Mouse (Mus musculus) mouse embryonic stem cell (cell line): ENCODE measurements at regions not wholly inside any gene's neighbourhood (a gene's known extent, or its start where the extent isn't known, plus 50 kb on each side); places are given as distances from the start of the nearest gene placed in this dataset.

Experiments
- in situ Hi-C, 2 experiments: fragments of 300-500 bp; cut with MboI; formaldehyde crosslinking; loops; 1 replicate in 1 of 2; 3 replicates in 1 of 2; pipeline ENCODE4 v1.14.3; 2019 to 2020; ENCODE audit warnings: low sequenced_read_pairs in 2 of 2, low pct_unique_long_range_greater_than_20kb in 1 of 2, mixed read lengths in 1 of 2; ENCODE audit not compliant: unreplicated experiment in 1 of 2

DNA sequence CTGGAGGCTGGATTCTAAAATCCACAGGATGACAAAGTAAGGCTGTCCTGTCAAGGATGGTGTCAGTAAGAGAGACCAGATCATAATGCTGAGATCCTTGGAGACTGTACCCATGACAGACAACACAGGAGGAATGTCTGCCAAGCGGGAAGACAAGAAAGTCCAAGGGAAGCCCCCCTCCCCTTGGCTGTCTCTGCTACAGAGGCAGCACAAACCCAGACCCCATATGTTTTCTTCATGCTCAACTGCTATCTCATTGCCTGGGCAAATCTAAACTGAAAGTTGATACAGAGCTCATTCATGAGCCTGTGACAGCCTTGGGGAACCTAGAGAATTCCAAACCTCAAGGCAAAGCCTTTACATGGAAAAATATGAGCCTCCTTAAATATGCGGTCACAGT is 177.7 kb upstream of the Id4 start:
- in situ Hi-C loops = no loop called here

DNA sequence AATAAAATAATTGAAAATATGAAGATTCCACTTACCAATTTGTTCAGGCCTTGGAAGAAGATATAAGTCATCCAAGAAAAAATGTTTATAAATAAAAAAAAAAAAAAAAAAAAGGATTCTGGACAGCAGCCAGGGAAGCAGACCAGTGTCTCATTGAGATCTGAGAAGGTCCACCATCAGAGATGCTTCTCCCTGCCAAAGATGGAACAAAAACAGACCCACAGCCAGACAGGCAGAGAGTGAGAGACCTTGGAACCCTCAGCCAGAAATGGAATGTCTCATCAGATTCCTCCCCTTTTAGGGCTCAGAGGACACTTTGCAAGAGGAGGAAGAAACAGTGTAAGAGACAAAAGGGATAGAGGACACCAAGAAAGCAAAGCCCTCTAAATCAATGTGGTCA is 177.2 kb upstream of the Id4 start:
- in situ Hi-C loops = no loop called here

DNA sequence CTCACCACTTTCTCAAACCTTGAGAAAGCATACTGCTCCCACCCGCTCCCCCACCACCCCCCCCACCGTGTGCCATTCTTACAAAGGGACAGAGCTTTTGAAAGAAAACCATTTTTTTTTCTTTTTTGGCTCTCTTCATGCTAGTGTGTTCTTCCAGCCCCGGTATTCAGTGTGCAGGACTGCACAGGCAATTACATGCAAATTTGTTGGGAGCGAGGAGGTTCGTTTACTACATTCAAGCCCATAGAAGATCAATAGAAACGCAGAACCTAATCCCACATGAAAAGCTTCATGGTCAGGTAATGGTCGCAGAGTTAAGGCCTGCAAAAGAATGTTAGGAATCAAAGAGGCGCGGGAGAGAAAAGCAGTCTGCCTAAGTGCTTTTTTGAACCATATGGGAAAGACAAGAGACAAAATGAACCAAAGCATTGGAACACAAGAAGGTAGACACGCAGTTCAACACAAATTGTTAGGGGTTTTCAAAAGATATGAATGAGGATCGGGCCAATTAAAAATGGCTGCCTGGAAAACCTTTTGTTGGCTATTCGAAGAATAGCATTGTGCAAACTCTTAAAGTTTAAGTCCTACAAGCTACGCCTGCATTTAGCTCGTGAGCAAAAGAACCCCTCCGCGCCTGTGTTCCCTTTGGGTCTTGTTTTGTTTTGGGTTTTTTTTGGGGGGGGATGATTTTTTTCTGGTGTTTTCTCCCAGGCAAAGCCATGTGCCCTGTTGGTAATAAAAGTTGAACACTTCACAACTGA is 166.6 kb upstream of the Id4 start:
- in situ Hi-C loops = no loop called here

DNA sequence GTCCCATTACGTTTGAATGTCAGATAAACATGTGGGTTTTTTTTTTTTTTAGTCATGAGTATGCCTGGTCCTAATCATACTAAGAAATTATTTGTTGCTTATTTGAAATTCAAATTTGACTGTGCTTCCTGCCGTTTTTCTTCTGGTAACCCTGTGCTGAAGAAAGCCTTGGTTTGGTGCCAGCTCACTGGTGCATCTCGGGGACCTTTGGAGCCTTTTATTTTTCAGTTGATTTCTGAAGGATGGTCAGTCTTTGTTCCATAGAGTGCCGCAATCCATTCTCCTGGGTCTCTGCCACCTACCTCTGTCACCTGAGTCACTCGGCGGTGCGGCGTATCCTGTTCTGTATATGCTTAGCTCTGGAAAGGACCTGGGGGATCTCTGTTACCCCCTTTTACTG is 158.9 kb upstream of the Id4 start:
- in situ Hi-C loops = no loop called here

DNA sequence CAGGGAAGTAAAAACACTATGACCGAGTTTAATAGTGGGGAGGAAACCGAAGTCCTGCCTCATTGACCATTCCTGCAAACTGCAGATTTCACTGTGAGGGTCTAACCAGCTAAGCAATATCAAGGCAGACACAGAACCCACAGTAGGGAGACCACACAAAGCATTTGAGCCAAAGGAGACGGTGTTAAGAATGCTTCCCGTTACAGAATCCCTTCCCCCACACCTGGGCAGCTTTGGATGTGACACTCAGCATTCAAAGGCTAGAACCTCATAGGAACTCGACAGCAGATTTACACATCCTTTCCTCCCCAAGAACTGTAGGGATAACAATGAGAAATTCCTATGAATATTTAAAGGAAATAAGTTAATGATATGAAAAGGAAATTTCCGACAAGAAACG is 158.5 kb upstream of the Id4 start:
- in situ Hi-C loops = no loop called here

DNA sequence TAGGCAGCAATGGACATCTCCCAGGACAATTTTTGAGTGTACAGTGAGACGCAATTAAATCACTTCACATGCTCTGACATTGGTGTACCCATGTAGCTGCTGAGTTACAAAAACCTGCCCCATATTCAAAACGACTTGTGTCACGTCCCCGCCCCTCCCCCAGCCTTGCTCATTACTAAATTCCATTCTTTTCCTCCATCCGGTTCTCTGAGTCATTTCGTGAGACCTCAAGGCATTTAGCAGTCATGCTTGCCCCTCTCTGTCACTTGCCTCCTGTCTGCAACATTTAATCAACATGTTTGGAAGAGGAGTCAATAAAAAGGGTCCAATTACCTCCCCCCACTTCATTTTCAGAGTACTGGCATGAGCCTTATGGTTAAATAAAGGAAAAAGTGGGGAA is 156.3 kb upstream of the Id4 start:
- in situ Hi-C loops = no loop called here

DNA sequence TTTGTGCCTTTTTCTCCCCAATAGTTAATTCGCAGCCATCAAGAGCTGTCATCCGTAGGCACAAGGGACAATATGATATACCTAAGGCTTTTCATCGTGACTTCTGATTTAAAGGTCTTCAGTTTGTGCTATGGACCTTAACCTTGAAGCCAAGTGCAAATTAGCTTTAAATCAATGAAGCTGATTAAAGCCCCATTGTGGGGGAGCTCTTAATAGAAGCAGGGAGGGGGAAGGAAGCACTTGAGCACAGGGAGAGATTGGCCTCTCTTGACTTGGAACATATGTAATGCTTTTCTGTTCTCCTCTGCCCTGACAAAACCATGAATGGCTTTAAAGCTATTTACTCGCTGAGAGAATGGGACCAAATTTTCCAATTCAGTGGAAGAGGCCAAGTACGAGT is 154.1 kb upstream of the Id4 start:
- in situ Hi-C loops = no loop called here

DNA sequence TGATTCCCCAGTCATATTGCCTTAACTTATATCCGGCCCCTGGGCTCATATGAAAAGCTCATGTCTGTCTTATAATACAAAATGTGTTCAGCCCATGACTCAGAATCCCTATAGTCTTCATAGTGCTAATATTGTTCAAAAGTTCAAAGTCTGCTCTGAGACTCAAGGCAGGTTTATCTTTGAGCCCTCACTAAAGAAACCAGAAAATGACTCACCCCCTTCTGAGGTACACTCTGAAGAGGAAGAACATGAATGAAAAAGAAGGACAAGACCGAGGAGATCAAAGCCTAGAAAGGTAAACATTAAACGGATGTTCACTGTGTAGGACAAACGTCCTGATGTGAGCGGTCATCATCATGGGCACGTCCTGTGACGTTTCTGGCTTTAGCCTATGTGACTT is 145.1 kb upstream of the Id4 start:
- in situ Hi-C loops = no loop called here

DNA sequence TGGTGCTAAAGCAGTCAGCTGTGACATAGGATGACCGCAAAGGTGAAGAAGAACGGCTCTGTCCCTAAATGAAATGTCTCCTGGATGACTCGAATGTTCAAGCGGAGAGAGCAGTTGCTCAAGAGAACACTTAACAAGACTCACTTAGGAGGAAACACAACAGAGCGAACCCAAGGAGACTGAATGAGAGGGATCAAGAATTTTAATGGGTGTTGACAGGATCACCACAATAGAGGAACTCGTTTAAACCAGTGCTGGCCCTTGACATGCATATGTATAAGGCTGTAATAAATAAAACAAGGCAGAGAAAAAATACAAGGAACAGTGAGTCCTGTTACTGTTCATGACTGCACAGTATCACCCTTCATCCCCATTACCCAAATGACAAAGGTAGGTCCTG is 134.4 kb upstream of the Id4 start:
- in situ Hi-C loops = no loop called here

DNA sequence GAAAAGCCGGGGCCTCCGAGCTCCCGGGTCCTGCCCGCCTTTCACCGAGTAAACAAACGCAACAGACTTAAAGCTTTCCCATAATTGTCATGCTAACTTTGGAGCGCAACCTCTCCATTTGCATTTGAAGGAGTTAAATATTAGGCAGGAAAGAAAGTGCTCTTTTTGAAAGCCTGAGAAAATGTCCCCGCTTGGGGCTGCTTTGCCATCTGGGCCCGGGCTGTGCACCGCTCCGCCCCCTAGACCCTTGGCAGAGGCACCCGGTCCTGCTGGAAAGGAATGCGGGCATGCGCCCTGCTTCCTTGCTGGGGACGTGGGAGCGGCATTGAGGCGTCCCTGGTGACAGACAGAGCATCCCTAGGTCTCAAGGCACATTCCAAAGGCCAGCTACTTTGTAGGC is 130.3 kb upstream of the Id4 start:
- in situ Hi-C loops = no loop called here

DNA sequence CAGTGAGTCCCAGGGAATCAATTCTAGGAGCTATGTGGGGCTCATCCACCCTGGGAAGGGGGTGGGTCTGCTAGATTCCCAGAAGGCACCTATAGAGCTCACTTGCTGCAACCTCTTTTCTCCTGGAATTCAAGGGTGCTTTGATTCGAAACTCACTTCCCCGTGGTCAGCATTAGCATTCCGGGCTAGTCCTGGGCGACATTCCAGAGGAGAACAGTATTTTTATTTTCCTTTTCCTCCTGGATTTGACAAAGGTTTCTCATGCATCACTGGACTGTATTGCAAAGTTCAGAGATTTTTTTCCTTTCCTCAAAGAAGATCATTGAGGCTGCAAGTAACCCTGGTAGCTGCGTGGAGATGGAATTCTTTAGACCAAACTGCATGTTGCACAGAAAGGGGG is 129.3 kb upstream of the Id4 start:
- in situ Hi-C loops = no loop called here

DNA sequence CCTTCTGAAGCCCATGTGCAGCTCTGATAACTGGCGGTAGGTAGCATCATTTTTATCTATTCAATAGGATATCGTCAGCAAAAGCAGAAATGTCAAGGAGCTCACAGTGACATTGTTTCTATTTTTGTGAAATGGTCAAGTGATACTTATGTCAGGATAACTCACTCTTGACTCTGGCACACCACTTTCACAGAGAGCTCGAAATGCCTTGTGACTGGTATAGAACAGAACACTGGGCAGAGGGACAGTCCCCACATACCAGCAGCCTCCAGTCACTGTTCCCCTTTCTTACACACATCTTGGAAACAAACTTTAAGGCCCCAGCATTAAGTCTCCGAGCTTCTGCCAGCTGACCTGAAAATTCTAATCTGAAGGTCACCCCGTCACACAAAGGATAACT is 115.1 kb upstream of the Id4 start:
- in situ Hi-C loops = no loop called here

DNA sequence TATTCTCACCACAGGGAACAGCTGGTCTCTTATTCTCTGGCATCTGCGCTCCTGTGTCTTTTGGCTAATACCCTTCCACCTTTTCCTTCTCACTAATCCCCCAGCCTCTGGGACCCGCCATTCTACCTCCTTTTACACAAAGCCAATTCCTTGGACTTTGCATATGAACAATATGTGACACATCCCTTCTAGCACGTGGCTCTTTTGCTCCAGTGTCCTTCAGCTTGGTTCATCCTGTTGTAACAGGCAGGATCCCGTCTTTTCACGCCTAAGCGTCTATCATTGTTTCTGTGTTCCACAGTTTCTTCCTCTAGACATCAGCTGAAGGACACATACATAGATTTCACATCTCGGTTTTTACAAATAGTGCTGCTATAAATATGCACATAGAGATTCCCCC is 114.0 kb upstream of the Id4 start:
- in situ Hi-C loops = no loop called here

DNA sequence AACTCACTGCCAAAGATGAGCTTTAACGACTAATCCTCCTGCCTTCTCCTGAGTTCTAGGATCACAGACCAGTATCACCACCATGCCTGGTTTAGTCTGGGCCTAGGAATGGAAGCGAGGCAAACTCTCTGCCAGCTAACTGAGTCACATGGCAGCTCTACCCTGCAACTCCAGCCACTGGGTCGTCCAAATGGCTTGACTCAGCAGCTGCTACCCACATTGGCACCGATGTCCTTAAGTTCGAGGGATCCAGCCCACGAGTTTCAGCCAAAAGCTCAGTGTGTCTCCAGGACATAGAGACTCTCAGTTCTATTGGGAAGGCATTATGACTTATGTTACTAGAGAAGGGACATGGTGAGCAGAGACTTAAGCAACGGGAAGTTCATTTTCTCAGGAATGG is 107.8 kb upstream of the Id4 start:
- in situ Hi-C loops = no loop called here

DNA sequence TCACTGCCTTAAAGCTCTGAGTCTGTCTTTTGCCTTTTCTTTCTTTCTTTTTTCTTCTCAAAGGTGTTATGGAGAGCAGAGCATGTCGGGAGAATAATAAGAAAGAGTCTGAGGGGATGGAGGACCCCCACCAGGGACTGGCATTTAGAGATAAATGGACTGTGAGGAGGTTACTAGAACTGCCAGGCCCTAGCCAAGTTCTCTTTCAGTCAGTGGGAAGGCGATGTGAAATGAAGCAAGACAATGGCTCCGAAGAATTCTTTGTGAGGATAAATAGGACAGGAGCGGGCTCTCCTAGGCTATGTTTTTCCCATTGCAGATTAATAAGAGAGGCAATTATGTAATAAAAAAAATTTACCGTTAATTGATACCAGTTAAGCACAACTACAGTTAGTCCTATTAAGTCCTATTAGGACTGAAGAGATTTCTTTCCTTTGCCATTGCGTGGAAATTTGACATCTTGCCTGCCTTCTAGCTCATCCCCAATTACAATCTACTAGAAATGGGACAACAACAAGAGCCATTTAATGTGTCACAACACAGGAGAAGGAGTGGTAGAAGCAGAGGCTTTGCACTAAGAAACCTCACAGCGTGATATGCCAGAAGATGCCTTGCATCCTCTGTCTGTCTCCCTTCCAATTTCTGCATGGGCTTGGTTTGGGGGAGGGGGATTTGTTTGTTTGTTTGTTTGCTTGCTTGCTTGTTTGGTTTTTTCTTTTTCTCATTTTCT is 107.2 kb upstream of the Id4 start:
- in situ Hi-C loops = no loop called here

DNA sequence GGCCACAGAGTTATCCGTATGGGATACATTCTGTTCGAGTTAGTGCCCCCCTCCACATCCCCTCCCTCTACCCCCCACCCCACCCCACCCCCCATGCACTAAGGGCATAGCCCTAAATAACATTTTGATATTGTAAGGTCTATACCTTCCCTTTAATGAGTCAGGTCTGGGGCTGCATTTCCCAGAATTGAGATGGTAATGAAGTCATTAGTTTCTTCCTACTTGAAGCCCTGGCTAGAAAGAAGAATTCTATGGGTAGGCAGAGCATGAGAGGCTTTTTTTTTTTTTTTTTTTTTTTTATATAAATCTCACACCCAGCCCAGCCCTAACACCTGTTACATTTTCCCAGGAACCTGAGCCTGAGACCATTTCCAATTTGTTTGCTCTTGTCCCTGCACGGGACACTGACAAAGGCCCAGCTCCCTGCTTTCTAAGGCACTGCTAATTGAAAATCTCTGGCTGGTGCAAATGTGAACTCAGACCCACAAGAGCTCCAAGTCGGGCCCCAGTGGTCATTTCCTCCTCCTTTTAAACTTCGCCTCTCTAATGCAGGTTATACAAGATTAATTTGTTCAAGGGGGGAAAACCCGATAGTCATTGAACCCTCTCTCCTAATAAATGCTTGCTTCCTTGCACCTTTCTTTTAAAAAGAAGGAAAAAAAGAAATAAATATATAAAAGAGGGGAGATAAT is 106.5 kb upstream of the Id4 start:
- in situ Hi-C loops = no loop called here

DNA sequence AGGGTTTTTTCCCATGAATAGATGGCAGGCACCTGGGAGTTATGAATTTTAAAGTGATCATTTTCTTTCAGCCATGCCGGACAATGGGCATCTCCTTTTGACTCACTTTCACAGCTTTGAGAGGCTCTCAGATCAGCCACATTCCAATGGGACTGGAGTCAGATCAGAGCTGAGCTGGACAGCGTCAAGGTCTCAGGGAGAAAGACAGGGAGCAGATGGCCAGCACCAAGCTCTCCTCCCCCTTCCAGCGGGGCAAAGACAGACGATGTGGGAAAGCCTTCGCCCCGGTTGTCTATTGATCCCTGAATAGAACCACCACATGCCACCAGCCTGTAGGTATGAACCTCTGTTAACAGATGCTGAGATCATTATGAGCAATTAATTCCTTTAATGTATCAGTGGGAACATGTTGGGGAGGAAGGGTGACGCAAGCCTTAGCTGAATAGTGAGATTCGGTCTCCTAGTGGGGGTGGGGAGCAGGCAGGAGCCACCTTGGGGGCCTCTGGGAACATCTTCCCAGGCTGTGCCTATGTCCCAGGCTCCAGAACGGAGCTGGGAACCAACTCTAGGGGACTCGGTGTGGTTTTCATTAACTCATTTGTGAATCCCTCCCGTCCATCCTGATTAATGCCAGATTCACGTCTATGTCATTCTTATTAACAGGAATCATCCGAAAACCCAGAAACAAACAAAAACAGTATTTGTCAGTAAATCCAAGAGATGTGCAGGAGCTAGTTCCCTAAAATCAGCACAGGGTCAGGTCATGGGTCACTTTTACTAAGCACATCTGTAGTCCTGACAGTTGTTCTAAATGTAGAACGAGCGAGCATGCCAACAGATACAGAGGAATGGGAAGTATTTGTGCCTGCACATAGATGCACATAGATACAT is 101.8 kb upstream of the Id4 start:
- in situ Hi-C loops = no loop called here

DNA sequence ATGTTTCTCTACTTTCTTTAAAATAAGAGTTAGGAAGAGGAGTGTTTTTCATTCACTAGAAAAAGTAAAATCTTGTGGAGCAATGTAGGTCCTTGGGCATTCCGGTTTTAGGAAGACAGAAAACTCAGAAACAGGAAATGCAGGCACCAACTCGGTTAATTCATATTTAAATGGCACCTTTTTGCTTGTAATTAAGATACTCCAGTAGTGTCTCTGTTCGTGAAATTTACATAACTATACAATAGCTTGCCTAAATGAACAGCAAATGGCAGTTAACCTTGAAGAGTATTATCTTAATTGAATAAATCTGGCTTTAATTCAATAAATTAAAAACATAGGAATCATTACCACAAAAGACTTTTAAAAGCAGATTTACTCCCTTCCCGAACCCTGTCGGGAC is 100.9 kb upstream of the Id4 start:
- in situ Hi-C loops = no loop called here

DNA sequence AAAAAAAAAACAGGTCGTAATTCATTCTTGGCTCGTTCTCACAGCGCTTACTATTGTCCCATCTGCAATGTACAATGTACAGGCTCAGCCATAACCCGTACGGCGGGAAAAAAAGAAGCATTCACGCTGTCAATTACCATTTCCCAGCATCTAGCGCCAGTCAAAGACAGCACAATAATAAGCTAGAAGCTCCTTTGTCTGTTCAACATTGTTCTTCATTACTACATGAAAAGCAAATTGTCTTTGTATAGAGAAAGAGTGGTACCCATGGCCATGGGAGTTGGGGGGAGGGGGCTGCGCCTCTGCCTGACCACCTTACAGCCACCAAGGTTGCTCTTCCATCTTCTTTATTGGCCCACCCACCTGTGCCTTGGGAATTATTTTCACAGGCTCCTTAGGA is 99.7 kb upstream of the Id4 start:
- in situ Hi-C loops = no loop called here
